Mouse (Mus musculus): ENCODE results near the gene Bcorl1. TPM values are rescaled to one million over a fixed set of nuclear protein-coding genes. Genes with fewer than 3 reads are reported as not detected.

The Bcorl1 gene
- polyA plus RNA-seq, 1 experiment = 6.8 TPM

- H3K27ac ChIP-seq (ENCODE audit: insufficient read depth, low read depth, low read length) = no peak overlapping the region
- 5% methylated on average over 47 of the region's 61 CpGs for WGBS
- TF ChIP-seq POLR2A (IDR thresholded peaks at IDR 0.05; ENCODE audit: low read depth, low read length) (no peak), CTCF (IDR thresholded peaks at IDR 0.05; ENCODE audit: extremely low read depth, insufficient read length, insufficient replicate concordance, low read depth, low read length) (no peak)
- H3K4me1 ChIP-seq (ENCODE audit: control insufficient read depth, insufficient read depth, insufficient read length, low read length) = 0 out of 2 replicates have a peak, but pooled peaks cover 5% of the 10 kb centered on the region
- no peaks in the 10 kb centered on the region for H3K27me3 ChIP-seq (ENCODE audit: control insufficient read depth, insufficient read depth, low read length)
- H3K36me3 ChIP-seq (ENCODE audit: control insufficient read depth, insufficient read depth, low read length) = no peaks in the 10 kb centered on the region
- H3K4me3 ChIP-seq (ENCODE audit: low read depth, low read length) = peak overlapping the region; percentile 97
Measured at GRCm38 (mm10) chrX:48344643-48345384, 3.7 kb downstream of the Bcorl1 start.

GRCm38 (mm10) chrX:48345385-48345932, 4.3 kb downstream of the Bcorl1 start:
- 15% methylated on average over 36 of the region's 45 CpGs for WGBS
- Histone ChIP-seq H3K27ac (ENCODE audit: insufficient read depth, low read depth, low read length) (no peak overlapping the region), H3K27me3 (ENCODE audit: control insufficient read depth, insufficient read depth, low read length) (no peaks in the 10 kb centered on the region), H3K4me3 (ENCODE audit: low read depth, low read length) (peak overlapping the region; percentile 69), H3K36me3 (ENCODE audit: control insufficient read depth, insufficient read depth, low read length) (no peaks in the 10 kb centered on the region), H3K4me1 (ENCODE audit: control insufficient read depth, insufficient read depth, insufficient read length, low read length) (0 out of 2 replicates have a peak, but pooled peaks cover 5% of the 10 kb centered on the region)
- TF ChIP-seq CTCF (IDR thresholded peaks at IDR 0.05; ENCODE audit: extremely low read depth, insufficient read length, insufficient replicate concordance, low read depth, low read length) (no peak), POLR2A (IDR thresholded peaks at IDR 0.05; ENCODE audit: low read depth, low read length) (no peak)

- Histone ChIP-seq H3K4me1 (ENCODE audit: control insufficient read depth, insufficient read depth, insufficient read length, low read length) (no peaks in the 10 kb centered on the region), H3K4me3 (ENCODE audit: low read depth, low read length) (no peak overlapping the region), H3K36me3 (ENCODE audit: control insufficient read depth, insufficient read depth, low read length) (no peaks in the 10 kb centered on the region; the same call in 1 of the 2 replicates), H3K27ac (ENCODE audit: insufficient read depth, low read depth, low read length) (no peak overlapping the region), H3K27me3 (ENCODE audit: control insufficient read depth, insufficient read depth, low read length) (no peaks in the 10 kb centered on the region)
- TF ChIP-seq CTCF (IDR thresholded peaks at IDR 0.05; ENCODE audit: extremely low read depth, insufficient read length, insufficient replicate concordance, low read depth, low read length) (no peak), POLR2A (IDR thresholded peaks at IDR 0.05; ENCODE audit: low read depth, low read length) (no peak)
- WGBS = 84% methylated on average over 6 of the region's 6 CpGs
Measured at GRCm38 (mm10) chrX:48355346-48355745, 14.2 kb downstream of the Bcorl1 start.

GRCm38 (mm10) chrX:48365836-48366577, 24.8 kb downstream of the Bcorl1 start:
- 29% methylated on average over 15 of the region's 15 CpGs for WGBS
- H3K36me3 ChIP-seq (ENCODE audit: control insufficient read depth, insufficient read depth, low read length) = peaks cover 34% of the 10 kb centered on the region
- H3K4me1 ChIP-seq (ENCODE audit: control insufficient read depth, insufficient read depth, insufficient read length, low read length) = no peaks in the 10 kb centered on the region
- H3K27me3 ChIP-seq (ENCODE audit: control insufficient read depth, insufficient read depth, low read length) = no peaks in the 10 kb centered on the region
- no peak overlapping the region for H3K27ac ChIP-seq (ENCODE audit: insufficient read depth, low read depth, low read length)
- no peak overlapping the region for H3K4me3 ChIP-seq (ENCODE audit: low read depth, low read length)
- no peak for TF ChIP-seq CTCF (IDR thresholded peaks at IDR 0.05; ENCODE audit: extremely low read depth, insufficient read length, insufficient replicate concordance, low read depth, low read length)
- TF ChIP-seq POLR2A (IDR thresholded peaks at IDR 0.05; ENCODE audit: low read depth, low read length) = no peak

GRCm38 (mm10) chrX:48367841-48368240, 26.7 kb downstream of the Bcorl1 start:
- WGBS = 92% methylated on average over 9 of the region's 9 CpGs
- no peaks in the 10 kb centered on the region for H3K27me3 ChIP-seq (ENCODE audit: control insufficient read depth, insufficient read depth, low read length)
- H3K27ac ChIP-seq (ENCODE audit: insufficient read depth, low read depth, low read length) = no peak overlapping the region
- no peak overlapping the region for H3K4me3 ChIP-seq (ENCODE audit: low read depth, low read length)
- no peaks in the 10 kb centered on the region for H3K4me1 ChIP-seq (ENCODE audit: control insufficient read depth, insufficient read depth, insufficient read length, low read length)
- peaks cover 33% of the 10 kb centered on the region for H3K36me3 ChIP-seq (ENCODE audit: control insufficient read depth, insufficient read depth, low read length)
- no peak for TF ChIP-seq CTCF (IDR thresholded peaks at IDR 0.05; ENCODE audit: extremely low read depth, insufficient read length, insufficient replicate concordance, low read depth, low read length)
- TF ChIP-seq POLR2A (IDR thresholded peaks at IDR 0.05; ENCODE audit: low read depth, low read length) = no peak

GRCm38 (mm10) chrX:48383643-48384042, 42.5 kb downstream of the Bcorl1 start:
- peaks cover 34% of the 10 kb centered on the region for H3K36me3 ChIP-seq (ENCODE audit: control insufficient read depth, insufficient read depth, low read length)
- H3K27me3 ChIP-seq (ENCODE audit: control insufficient read depth, insufficient read depth, low read length) = no peaks in the 10 kb centered on the region
- WGBS = 44% methylated on average over 7 of the region's 7 CpGs
- H3K4me3 ChIP-seq (ENCODE audit: low read depth, low read length) = no peak overlapping the region
- no peak overlapping the region for H3K27ac ChIP-seq (ENCODE audit: insufficient read depth, low read depth, low read length)
- no peaks in the 10 kb centered on the region for H3K4me1 ChIP-seq (ENCODE audit: control insufficient read depth, insufficient read depth, insufficient read length, low read length)
- TF ChIP-seq CTCF (IDR thresholded peaks at IDR 0.05; ENCODE audit: extremely low read depth, insufficient read length, insufficient replicate concordance, low read depth, low read length) (peak; percentile 70), POLR2A (IDR thresholded peaks at IDR 0.05; ENCODE audit: low read depth, low read length) (no peak)

GRCm38 (mm10) chrX:48385927-48386326, 44.8 kb downstream of the Bcorl1 start:
- H3K27me3 ChIP-seq (ENCODE audit: control insufficient read depth, insufficient read depth, low read length) = no peaks in the 10 kb centered on the region
- 70% methylated on average over 3 of the region's 4 CpGs for WGBS
- no peak overlapping the region for H3K27ac ChIP-seq (ENCODE audit: insufficient read depth, low read depth, low read length)
- H3K4me1 ChIP-seq (ENCODE audit: control insufficient read depth, insufficient read depth, insufficient read length, low read length) = no peaks in the 10 kb centered on the region
- H3K4me3 ChIP-seq (ENCODE audit: low read depth, low read length) = no peak overlapping the region
- H3K36me3 ChIP-seq (ENCODE audit: control insufficient read depth, insufficient read depth, low read length) = peaks cover 45% of the 10 kb centered on the region
- TF ChIP-seq CTCF (IDR thresholded peaks at IDR 0.05; ENCODE audit: extremely low read depth, insufficient read length, insufficient replicate concordance, low read depth, low read length) (no peak), POLR2A (IDR thresholded peaks at IDR 0.05; ENCODE audit: low read depth, low read length) (no peak)
